27 mouse cellular contexts compared by ENCODE assay signal in genomic region chr8:86791542-86791941, GRCm38 (mm10). TPM values are rescaled to one million over a fixed set of nuclear protein-coding genes. Genes with fewer than 3 reads are reported as not detected.
DNase-seq lines count a peak whose midpoint lies in the region; ATAC-seq and TF ChIP-seq lines count a peak whose summit lies in the region.
"Had no signal": no experiment of that assay in that cellular context is flagged by ENCODE, and none has a peak within 500 bp of the region (broad histone marks: within the 10 kb centered on the region; RNA-seq: fewer than 3 reads in every experiment).

No protein-coding gene starts in this region.

- no peaks in the 10 kb centered on the region for H3K36me3 ChIP-seq in intestine, embryonic 15.5 days
- H3K36me3 ChIP-seq in small intestine, adult 2 months (ENCODE audit: control insufficient read depth, insufficient read depth, low read length), result no peaks in the 10 kb centered on the region
- H3K36me3 ChIP-seq: heart, embryonic 12.5 days; hindbrain, embryonic 13.5 days; limb, embryonic 10.5 days; limb, embryonic 15.5 days; liver, embryonic 13.5 days; midbrain, embryonic 12.5 days had no signal

- 52% methylated on average over 6 of the region's 6 CpGs for WGBS in intestine, embryonic 15.5 days
- 32% methylated on average over 6 of the region's 6 CpGs for WGBS in small intestine, adult 2 months

- TF ChIP-seq CTCF in small intestine, adult 2 months (IDR thresholded peaks at IDR 0.05; ENCODE audit: extremely low read depth, insufficient read length, insufficient replicate concordance, low read depth, low read length), result no peak

- 0 out of 2 replicates have a peak, but pooled peaks cover 3% of the 10 kb centered on the region for H3K4me1 ChIP-seq in intestine, embryonic 15.5 days (replicated peaks)
- H3K4me1 ChIP-seq in small intestine, adult 2 months (ENCODE audit: control insufficient read depth, insufficient read depth, insufficient read length, low read length), result peaks cover 31% of the 10 kb centered on the region

- no peaks in the 10 kb centered on the region for H3K27me3 ChIP-seq in intestine, embryonic 15.5 days (replicated peaks)
- no peaks in the 10 kb centered on the region for H3K27me3 ChIP-seq in small intestine, adult 2 months (ENCODE audit: control insufficient read depth, insufficient read depth, low read length)
- H3K27me3 ChIP-seq: heart, embryonic 12.5 days; hindbrain, embryonic 13.5 days; limb, embryonic 15.5 days; liver, embryonic 13.5 days; midbrain, embryonic 12.5 days; Patski had no signal

- no peak overlapping the region for H3K4me2 ChIP-seq in intestine, embryonic 15.5 days (replicated peaks)
- H3K4me2 ChIP-seq: heart, embryonic 12.5 days; hindbrain, embryonic 13.5 days; limb, embryonic 15.5 days; liver, embryonic 13.5 days; midbrain, embryonic 12.5 days had no signal

- no peak overlapping the region for H3K4me3 ChIP-seq in intestine, embryonic 15.5 days (replicated peaks)
- H3K4me3 ChIP-seq in small intestine, adult 2 months (ENCODE audit: low read depth, low read length), result no peak overlapping the region
- H3K4me3 ChIP-seq: erythroblast, embryonic 14.5 days; heart, adult 2 months; heart, embryonic 12.5 days; hindbrain, embryonic 13.5 days; limb, embryonic 10.5 days; limb, embryonic 15.5 days; liver, embryonic 13.5 days; megakaryocyte, embryonic 14.5 days; midbrain, embryonic 12.5 days had no signal

- DNase-seq in kidney, adult 8-10 months, result peak; percentile 41 to 45
- no peak for DNase-seq in kidney, adult 18-20 months
- DNase-seq in kidney, postnatal 36 days, result peak; percentile 25 to 44
- DNase-seq in embryo, embryonic 9.5 days (ENCODE audit: extremely low spot score), result no peak
- DNase-seq: adrenal gland, postnatal 36 days; cerebellum, adult 18-20 months; cerebellum, postnatal 10 days; heart, adult 2 months; heart, postnatal 4 days; layer of hippocampus, adult 9-11 months; liver, embryonic 13.5 days; lung, adult 18-20 months; lung, postnatal 4 days; thymus, postnatal 4 days had no signal

- H3K9ac ChIP-seq in intestine, embryonic 15.5 days, result no peak overlapping the region
- H3K9ac ChIP-seq: heart, embryonic 12.5 days; hindbrain, embryonic 13.5 days; limb, embryonic 15.5 days; liver, embryonic 13.5 days; midbrain, embryonic 12.5 days had no signal

- no peak for TF ChIP-seq POLR2A in small intestine, adult 2 months (IDR thresholded peaks at IDR 0.05; ENCODE audit: low read depth, low read length)

- peak; percentile 87 for ATAC-seq in intestine, embryonic 15.5 days
- ATAC-seq in activated CD4-positive, CD25-positive, alpha-beta regulatory T cell, adult 4 months, result no peak
- ATAC-seq: forebrain, embryonic 16.5 days; lung, postnatal 0 days; Patski had no signal

- no peak overlapping the region for H3K27ac ChIP-seq in intestine, embryonic 15.5 days
- H3K27ac ChIP-seq in small intestine, adult 2 months (ENCODE audit: insufficient read depth, low read depth, low read length), result peak overlapping the region; percentile 80
- H3K27ac ChIP-seq: heart, adult 2 months; hindbrain, embryonic 13.5 days; limb, embryonic 10.5 days; limb, embryonic 15.5 days; liver, embryonic 13.5 days; midbrain, embryonic 12.5 days had no signal

- no peaks in the 10 kb centered on the region for H3K9me3 ChIP-seq in intestine, embryonic 15.5 days
- H3K9me3 ChIP-seq: heart, embryonic 12.5 days; hindbrain, embryonic 13.5 days; limb, embryonic 10.5 days; limb, embryonic 15.5 days; liver, embryonic 13.5 days; megakaryocyte, embryonic 14.5 days; midbrain, embryonic 12.5 days had no signal

RNA-seq across cellular contexts. Expression of gene Siah1a, which starts 45.8 kb away (rescaled TPM):
- polyA plus RNA-seq in intestine, embryonic 15.5 days (2015; fragmentation: Nextera tagmentation; extraction: Ambion mirVana), result 31.2 and 36.1 TPM in 2 replicates
- polyA plus RNA-seq in small intestine, adult 2 months (2012; rRNA removed), result 6.8 and 14.7 TPM in 2 replicates
- 1 to 10 TPM; 5.6 to 8.2 TPM for polyA plus RNA-seq in activated CD4-positive, CD25-positive, alpha-beta regulatory T cell, adult 4 months (2017; shearing (Covaris generic))

RNA-seq across cellular contexts. Expression of gene Gm10638, which starts 46.0 kb away (rescaled TPM):
- 2.9 and 3.7 TPM in 2 replicates for polyA plus RNA-seq in intestine, embryonic 15.5 days (2015; fragmentation: Nextera tagmentation; extraction: Ambion mirVana)
- polyA plus RNA-seq in small intestine, adult 2 months (2012; rRNA removed), result 2.2 and 6.3 TPM in 2 replicates
- polyA plus RNA-seq in activated CD4-positive, CD25-positive, alpha-beta regulatory T cell, adult 4 months (2017; shearing (Covaris generic)), result not detected

Comparison
In these comparisons a context has a peak if more than half of its experiments do, and no peak if none do; other contexts are left out.
1. DNase-seq: peak in kidney, adult 8-10 months (2 of 2) and kidney, postnatal 36 days (2 of 2); none in kidney, adult 18-20 months (single experiment) and embryo, embryonic 9.5 days (single experiment).